Mouse (Mus musculus): ENCODE results near the gene Dnah2.

The Dnah2 gene

DNA sequence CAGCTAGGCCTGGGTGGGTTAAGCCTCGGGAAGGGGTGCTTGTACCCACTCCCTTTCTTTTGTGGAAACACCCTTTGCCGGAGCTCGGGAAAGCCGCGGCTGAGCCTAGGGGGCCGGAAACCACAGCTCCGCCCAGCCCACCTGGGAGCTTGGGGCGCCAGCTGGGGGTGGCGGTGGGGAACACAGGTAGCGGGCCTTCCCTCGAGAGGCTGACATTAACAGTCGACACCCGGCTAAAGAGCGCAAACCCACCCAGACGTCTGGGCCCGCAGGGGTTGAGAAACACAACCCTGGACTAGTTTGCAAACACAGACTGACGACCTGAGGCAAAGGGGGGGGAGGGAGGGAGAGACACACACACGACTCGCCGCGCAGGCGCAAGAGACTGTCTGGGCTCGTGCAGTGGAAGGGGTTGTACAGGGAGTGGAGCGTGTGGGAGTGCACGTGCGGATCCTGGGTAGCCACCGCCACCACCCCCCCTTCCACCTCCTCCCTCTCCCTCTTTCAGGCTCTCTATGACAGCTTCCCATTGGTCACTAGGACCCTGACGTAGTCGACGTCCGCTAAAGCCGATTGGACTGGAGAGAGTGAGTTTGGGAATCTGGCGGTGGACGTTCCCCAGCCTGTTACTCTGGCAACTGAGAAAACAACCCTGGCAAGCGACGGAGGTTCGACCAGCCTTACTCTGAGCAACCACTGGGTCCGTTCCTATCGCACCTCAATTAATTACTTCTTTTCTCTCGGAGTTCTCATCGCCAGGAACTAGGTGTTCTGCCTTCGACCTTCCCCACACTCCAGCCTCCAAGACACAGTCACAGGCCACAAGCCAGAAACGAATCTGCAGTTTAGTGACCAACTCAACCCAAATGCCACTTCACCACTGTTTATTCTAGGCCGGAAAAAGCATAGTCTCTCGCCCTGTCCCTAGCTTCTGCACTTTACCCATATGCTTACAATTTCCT is 130.1 kb downstream of the Dnah2 start:
- DNase-seq (ENCODE audit: low spot score in 2 of 2) = peak; percentile 90 to 94

DNA sequence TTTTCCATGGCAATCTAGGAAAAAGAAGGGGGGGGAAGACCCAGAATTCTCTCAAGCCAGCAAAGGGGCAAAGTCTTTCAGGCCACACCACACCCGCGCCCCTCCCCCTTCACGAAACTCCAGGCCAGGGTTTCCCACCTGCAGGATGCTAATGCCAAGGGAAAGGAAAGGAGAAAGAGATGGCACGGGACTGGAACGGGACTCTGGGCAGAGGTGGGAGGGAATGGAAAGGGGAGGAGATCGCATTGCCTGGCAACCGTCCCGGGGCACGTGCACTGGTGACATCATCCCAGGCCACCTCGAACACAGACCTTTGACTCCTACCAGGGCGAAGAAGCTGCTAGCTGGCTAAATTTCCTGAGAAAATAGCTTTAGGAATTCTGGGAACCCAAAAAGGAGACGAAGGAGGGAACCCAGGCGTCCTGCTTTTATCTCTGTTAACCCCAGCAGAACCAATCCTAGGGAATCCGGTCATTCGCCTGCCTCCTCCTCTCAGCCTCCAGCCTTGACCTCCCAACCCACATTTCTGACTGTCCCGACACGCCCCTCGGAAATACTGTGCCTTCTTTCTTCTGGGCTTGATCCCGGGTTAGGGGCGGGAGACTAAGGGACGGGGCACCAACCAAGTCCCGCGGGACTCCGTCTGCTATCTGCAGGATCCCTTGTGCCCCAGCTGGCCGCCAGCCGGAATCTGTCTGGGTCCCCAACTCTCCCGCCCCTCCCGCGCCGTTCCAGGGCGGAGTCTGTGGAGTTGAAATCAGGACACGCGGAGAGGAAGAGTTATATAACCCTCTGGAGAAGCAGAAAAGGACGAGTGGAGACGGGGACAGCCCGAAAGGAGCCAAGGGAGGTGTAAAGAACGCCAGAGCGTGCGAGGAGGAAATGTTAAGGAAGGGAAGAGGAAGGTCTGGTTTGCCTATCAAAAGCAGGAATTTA is 131.2 kb downstream of the Dnah2 start:
- peak; percentile 85 to 86 for DNase-seq (ENCODE audit: low spot score in 2 of 2)

DNA sequence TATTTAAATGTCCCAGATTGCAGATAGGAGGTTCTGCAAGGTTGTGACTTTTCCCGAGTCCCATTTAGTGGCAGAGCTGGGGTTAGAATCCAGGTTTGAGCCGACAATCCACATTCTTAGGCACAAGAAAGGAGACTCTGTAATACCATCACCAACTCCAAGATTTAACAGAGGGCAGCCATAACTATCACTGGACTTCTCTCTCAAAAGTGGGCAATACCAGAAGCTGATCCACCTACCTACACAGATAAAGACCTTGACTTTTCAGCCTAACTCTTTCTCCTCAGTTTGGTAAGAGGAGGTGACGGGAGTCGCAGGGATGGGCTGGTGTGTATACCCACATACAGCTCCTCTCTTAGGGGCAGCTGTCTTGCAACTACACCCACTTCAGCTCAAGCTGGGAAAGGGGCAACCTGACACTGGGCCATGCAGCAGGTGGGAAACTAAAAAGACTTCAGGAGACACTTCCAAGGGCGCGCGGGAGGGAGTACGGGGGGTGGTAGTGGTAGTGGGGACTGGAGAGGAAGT is 131.9 kb downstream of the Dnah2 start:
- no peak for DNase-seq (ENCODE audit: low spot score in 2 of 2)

DNA sequence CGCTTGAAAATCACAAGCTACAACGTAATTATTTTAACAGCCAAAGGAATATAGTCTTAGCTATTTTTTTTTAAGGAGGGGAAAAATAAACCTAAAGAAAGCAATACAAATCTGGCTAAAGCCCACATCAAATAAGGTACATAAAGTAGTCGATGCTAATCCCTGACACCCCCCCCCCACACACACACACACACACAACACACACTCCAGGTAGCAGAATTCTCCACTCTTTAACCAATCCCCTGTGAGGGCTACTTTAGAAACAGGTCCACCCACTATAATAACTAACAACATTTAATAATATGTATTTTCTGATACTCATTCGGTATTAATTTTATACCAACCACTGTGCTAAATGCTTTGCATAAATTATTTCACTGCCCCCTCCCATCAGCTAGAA is 132.4 kb downstream of the Dnah2 start:
- DNase-seq (ENCODE audit: low spot score in 2 of 2) = no peak

DNA sequence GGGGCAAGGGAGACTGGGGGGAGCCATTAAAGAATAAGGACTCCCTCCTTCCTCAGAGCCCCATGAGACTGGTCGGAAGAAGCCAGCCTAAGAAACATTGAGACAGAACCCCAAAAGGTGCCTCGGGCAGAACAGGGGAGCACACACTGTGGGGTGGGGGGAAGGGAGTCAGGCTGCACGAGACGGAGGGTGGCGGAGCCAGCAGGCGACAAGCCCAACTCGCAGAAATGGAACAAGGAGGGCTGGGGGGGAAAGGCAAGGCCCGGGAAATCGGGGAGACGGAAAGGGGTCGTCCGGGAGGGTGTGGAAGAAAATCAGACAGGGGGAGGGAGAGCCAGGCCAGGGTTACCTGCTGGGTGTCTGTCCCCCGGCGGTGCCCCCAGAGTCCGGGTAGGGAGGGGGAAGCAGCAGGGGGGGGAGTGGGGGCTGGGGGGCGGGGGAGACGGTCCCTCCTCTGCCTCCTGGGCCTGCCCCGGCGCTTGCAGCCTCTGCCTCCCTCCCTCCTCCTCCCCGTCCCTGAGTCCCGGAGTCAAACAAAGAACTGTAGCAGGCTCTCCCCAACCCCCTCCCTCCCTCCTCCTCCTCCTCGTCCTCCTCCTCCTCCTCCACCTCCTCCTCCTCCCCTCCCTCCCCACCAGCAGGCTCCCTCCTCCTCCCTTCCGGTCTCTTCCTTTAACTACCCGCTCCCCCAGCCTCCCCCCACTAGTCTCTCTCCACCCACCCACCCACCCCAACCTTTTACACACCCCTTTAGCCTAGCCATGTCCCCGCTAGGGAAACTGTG is 133.1 kb downstream of the Dnah2 start:
- DNase-seq (ENCODE audit: low spot score in 2 of 2) = no peak

DNA sequence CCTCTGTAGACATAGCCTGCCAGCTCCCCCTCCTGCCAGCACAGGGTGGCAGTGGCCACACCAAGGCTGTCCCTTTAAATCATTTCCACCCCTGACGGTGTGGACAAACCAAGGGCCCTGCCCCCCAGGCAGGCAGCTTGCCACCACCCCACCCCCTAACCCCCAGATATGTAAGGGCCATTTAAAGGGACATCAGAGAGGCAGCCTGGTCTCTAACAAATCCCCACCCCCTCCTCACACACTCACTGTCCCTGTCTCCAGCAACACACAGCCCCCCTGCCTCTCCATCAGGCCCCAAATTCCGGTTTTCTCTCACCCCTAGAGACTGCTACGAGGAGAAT is 133.6 kb downstream of the Dnah2 start:
- DNase-seq (ENCODE audit: low spot score in 2 of 2) = no peak

DNA sequence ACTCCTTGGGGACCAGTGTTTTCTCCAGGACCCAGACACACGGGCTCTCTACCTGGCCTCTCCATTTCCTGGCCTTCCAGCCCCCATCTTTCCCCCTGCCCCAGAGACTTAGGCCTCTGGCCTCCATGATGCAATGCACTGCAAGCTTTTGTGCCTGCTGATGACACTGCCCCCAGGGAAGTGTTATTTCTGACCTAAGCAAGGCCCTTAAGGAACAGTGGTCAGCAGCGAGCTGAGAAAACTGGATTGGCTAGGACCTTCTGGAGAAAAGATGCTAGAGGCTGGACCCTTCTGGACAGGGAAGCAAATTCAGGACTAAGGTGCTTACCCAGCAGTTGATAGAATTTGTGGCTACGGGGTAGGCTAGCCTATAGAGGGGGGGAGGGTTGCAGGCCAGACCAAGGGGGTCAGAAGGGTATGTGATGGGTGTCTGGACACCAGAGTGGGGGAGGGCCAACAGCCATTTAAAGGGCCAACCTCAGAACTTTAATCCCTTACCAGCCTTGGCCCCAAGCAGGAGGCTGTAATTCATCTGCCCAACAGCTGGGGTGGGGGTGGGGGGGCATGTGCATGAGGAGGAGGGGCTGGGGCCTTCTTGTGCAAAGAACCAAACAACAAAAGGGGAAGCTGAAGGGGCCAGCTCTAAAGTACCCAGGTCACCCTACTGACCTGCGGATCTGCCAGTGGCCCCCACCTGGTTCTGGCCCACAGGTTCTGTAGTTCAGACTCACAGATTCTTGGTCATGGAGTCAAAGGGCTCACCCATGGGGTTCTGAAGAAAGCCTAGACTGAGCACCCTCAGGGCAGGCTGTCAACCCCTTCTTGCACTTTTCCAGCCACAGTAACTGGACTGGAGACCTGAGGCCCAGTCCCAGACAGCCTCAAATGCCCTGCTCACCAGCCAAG is 134.2 kb downstream of the Dnah2 start:
- DNase-seq (ENCODE audit: low spot score in 2 of 2) = no peak

DNA sequence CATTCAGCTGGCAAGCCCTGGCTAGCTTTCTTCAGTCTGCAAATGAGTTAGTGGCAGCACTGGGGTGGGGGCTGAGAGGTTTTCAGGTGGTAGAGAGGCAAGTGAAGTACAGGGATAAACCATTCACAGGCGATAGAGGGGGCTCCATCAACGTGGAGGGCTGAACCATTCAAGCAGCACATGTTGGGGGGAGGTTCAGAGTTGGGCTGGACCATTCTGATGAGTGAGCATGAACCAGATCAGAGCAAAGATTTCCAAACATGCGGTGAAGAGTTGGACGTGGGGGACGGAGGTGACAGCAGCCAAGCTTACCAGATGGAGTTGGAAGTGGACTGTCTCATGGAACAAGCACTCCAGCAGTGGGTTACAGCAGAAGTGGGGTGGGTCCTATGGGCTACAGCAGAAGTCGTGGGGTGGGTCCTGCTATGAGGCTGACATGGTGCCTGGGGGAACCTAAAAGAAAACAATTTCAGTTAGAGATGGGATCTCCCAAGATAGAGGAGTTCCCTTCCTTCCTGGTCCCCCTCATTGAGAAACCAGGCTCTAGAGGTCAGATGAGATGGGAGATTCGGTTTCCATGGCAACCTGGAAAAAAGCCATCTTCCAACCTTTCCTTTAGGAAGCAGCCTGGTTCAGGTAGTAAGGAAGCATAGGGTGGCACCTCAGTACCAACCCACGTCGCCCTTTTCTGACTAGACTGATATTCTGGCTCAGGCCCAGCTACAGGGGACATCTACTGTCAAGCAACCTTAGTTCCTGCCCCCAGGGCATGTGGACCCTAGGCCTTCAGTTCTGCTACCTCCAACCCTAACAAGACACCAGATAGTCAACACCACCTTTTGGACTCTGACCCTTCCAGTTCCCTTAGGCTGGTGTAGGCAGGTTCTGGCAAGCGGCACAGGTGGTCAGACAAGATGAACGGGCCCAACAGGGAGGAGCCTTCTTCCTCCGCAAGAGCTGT is 135.4 kb downstream of the Dnah2 start, which contains the start of gene Kdm6b:
Gene Kdm6b (minus strand): TSS at position 455 of the 961 bp plus-strand sequence.
- peak in 1 of 2 experiments; percentile 66 for DNase-seq (ENCODE audit: low spot score in 2 of 2)

DNA sequence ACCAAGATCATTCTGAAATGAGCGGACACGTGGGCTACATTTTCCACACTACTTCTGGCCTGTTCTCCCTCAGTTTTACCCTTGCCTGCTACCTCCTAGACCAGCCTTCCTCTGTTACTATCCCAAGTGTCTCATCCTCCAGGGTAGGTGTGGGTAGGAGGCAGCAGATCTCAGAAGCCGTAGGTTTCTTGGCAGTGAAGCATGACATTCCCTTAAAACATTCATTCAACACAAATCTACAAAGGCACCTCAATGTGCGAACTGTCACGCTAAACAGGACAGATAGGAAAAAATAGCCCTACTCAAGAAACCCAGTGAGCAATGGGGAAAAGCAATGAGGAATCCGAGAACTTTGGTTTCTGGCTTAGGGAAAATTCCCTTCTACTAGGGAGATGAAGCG is 136.4 kb downstream of the Dnah2 start:
- DNase-seq (ENCODE audit: low spot score in 2 of 2) = no peak

DNA sequence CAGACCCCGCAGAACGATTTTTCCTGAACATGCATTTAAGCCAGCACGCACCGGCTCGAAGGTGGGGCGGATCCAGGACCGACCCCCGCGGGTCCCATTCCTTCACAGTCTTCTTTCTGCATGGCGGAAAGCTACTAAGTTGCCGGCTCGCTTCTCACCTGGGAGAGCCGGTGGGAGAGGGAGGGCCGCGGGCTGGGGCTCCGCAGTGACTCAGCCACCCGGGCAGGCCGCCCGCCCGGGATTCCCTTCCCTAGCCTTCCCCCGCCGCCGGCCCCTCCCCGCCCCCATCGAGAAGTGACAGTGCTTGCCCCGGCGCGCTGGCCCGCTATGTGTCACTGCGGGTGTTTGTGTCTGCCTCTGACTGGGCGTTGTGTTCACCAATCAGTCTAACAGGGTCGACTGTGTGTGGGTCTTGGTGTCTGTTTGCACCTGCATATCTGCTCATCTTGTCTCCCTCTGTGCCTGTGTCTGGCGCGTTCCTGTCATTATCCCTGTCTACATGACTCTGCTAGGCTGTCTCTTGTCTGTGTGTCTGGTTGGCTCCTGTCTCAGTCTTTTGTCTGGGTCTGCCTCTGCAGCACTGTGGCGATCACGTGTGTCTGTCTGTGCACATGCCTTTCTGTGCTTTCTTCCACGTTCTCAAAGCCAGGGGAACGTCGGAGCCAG is 137.2 kb downstream of the Dnah2 start:
- DNase-seq (ENCODE audit: low spot score in 2 of 2) = peak in 1 of 2 experiments; percentile 75

DNA sequence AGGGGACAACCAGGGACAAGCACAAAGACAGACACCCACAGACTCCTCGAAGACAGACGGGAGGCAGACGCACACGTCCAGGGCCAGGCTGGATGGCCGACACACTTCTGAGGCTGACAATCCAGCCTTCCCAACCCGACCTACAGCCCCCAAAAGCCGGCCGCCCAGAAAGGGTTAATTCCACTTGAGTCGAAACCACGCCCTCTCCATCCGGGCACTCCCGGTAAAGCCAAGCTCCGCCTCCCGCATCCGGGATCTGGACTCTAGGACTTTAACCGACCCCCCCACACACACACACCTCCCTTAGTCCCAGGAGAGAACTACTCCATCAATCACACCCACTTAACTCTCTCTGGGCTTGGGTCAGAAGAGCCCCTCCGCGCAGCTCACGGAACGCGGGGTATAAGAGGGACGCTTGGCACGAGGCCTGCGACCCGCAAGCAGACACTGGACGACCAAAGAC is 137.8 kb downstream of the Dnah2 start:
- peak; percentile 93 to 97 for DNase-seq (ENCODE audit: low spot score in 2 of 2)

DNA sequence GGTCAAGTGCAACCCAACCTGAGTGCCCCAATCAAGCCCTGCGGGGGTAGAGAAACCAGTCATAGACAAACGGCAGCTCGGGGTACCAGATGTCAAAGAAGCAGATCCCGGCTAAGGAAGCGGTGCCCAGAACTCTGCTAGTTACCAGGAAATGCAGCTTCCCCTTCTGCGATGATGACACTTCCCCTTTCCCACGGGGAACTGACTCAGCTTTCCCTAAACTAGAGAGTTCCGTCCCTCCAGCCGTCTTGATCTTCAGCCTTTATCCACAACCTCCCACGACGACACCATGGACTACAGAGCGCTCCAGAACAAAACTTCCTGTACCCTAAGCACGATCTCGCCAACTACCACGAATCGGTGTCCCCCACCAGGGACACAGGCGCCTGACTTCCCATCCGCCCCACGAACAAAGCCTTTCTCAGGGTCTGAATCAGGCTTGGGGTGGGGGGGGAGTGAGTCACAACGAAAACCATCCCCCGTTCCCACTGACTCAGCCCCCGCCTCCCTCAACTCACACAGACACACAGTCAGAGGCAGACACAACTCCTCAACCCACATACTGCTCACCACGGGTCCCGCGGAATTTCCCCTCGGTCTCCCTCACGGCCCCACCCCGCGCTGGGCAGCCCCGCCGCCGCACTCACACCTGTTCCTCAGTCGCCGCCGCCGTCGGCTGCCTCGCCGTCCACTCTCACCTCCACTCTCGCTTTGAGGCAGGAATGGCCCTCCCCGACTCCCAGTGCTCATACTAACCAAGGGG is 138.4 kb downstream of the Dnah2 start:
- peak; percentile 76 to 78 for DNase-seq (ENCODE audit: low spot score in 2 of 2)

DNA sequence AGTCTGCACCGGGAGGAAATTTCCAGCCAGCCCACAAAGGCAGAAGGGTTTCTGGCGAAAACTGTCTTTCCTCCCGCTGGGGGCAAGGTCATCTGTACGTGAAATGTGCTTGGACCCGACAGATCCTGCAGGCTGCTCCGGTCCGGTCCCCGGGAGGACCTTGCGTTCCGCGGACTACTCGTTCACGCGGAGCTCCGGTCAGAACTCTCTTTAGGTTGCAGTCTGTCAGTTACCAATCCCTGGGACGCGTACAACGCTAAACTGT is 138.9 kb downstream of the Dnah2 start:
- no peak for DNase-seq (ENCODE audit: low spot score in 2 of 2)

DNA sequence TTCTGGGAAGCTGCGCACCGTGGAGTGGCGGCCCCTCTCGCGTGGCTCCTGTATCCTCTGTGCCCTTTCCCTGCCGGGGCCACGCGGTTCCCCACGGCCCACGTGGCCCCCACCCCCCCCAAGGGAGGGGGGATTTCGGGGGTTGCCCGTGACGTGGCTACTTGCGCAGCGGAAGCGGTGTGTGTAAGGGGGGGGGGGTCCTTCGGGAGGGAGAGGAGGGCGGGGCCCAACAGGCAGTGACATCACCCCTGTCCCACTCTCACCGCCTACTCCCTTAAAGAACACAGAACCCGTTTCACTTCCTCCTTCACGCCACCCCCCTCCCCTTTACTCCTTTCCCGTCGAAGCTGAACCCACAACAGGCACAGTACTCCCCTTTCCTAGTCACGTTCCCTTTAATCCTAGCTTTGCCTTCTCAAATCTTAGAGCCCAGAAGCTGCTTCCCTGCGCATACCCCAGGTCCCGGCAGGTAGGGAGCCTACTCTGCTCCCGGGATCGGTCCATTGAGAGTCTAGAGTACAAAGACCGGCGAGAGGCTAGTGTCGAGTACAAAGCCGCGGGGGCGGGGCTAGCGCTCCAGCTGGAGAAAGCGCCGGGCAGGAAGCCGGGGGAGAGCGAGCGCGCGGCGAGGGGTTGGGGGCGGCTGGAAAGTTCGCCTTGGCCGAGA is 139.4 kb downstream of the Dnah2 start:
- peak; percentile 82 to 87 for DNase-seq (ENCODE audit: low spot score in 2 of 2)

DNA sequence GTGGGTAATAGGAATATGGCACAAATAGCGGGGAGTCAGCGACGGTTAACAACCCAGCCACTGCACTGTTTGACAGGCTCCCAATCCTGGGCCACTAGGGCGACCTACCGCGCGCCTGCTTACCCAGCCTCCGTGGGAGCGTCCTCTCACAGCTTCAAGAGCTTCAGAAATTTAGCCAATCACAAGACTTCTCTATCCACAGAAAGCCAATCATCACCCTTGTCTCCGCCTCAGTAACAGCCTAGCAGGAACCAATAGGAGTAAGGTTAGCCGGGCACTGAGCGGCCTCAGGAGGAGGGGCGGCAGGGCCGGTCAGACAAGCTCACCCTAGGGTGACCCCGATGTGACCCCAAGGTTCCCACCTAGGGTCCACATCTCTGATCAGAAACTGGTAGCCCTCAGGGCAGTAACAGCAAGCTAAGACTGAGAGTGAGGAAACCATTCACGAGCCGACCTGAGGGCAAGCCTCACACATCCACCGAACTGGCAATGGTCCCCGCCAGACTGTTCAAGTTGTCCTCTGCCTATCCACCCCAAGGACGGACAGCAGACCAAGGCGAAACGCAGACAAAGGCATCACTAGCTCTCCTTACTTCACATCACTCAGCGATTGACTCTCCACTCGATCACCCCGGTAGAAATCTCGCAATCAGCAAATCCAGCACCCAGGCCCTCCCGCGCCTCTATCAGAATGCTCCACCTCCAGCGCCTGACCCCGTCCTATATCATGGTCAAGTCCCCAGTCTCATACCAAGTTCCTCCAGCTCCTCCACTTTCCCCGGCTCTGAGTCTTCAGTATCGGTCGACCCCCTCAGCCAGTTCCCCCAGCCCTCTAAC is 140.2 kb downstream of the Dnah2 start:
- DNase-seq (ENCODE audit: low spot score in 2 of 2) = peak; percentile 84

DNA sequence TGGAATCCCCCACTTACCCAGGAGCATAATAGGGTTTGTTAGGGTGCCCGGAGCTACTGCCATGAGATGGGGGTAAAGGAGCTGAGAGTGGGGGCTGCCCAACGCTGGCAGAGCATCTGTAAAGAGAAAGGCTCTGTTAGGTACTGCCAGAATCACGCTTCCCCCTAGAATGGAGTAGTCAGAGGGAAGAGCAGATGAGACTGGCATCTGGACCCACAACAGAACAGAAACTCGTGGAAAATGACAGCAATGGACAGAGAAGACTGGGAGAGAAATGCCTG is 141.2 kb downstream of the Dnah2 start:
- no peak for DNase-seq (ENCODE audit: low spot score in 2 of 2)
